Mouse (Mus musculus) cerebellum, adult 11-12 months (tissue): ENCODE measurements at regions not wholly inside any gene's neighbourhood (a gene's known extent, or its start where the extent isn't known, plus 50 kb on each side); places are given as distances from the start of the nearest gene placed in this dataset.

Source experiments
- DNase-seq: peaks from one replicate; pipeline ENCODE4 v3.0.0; 2022

- peak; percentile 9 for DNase-seq
These were observed 59.2 kb upstream of the C2cd4b start for GRCm38 (mm10) chr9:67699846-67700579.

GRCm38 (mm10) chr9:67708246-67708960 is 50.8 kb upstream of the C2cd4b start:
- DNase-seq = no peak
